Mouse (Mus musculus): ENCODE measurements around the gene Calm3.
A peak's percentile ranks its signal among the peaks of the same experiment; 100 is the strongest.

The Calm3 gene

GRCm38 (mm10) chr7:16891641-16892351 is 32.1 kb downstream of the Calm3 start, which contains the start of gene Gng8:
Gene Gng8 (plus strand): TSS chr7:16891786.
- peak; percentile 93 for DNase-seq (ENCODE audit: low read depth, low spot score)

DNA sequence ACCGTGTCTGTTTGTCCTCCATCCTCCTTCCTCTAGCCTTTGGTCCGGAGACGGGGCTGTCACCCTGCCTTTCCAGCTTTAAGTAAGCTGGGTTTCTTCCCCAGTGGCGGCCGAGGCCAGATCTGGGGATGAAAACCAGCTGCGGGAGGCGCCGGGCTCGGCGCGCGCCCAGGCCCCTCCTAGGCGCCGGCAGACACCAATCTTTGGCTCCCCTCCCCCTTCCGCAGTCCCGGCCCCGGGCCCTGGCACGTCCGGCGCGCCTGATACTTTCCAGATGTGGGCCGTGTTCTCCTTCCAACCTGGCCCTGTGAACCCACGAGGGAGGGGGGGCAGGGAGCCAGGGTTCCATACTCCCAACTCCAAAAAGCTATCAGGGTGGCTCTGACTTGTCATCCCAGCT is 33.0 kb downstream of the Calm3 start:
- DNase-seq (ENCODE audit: low read depth, low spot score), result no peak

- no peak for DNase-seq (ENCODE audit: low read depth, low spot score)
Measured at GRCm38 (mm10) chr7:16890536-16890935, 33.4 kb downstream of the Calm3 start.

GRCm38 (mm10) chr7:16885905-16886304 is 38.0 kb downstream of the Calm3 start:
- no peak for DNase-seq (ENCODE audit: low read depth, low spot score)

DNA sequence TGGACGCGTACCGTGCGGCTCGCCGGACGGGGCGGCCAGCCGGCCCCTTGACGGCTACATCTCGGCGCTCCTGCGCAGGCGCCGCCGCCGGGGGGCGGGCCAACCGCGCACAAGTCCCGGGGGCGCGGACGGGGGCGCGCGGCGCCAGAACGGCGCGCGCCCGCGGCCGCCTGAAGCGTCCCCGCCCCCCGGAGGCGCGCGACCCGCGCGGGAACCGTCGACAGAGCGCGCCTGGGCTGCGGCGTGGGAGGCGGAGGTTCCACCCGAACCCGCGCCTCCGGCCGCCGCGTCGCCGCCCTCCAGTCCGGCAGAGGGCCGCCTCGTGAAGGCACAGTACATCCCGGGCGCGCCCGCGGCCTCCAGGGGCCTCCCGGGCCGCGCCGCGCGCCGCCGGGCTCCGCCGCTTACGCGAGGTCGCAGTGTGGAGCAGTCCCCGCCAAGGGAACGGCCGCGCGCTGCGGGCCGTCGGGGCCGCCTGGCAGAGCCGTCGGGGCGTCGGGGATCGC is 38.6 kb downstream of the Calm3 start:
- peak; percentile 69 for DNase-seq (ENCODE audit: low read depth, low spot score)

DNA sequence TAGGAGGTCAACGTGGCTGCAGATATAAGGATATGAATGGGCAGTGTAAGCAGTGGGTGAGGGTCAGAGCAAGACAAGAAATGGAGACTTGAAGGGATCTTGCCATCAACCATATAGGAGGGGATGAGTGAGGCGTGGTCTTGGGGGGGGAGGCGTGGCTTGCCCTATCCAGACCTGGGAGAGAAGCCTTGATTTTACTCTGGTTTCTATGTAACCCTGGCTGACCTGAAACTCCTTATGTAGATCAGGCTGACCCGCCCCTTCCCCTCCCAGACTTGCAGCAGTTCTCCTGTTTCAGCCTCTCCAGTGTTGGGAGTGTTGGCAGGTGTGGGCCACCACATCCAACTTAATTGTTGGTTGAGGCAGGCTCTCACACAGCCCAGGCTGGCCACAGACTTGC is 39.6 kb downstream of the Calm3 start:
- no peak for DNase-seq (ENCODE audit: low read depth, low spot score)

DNA sequence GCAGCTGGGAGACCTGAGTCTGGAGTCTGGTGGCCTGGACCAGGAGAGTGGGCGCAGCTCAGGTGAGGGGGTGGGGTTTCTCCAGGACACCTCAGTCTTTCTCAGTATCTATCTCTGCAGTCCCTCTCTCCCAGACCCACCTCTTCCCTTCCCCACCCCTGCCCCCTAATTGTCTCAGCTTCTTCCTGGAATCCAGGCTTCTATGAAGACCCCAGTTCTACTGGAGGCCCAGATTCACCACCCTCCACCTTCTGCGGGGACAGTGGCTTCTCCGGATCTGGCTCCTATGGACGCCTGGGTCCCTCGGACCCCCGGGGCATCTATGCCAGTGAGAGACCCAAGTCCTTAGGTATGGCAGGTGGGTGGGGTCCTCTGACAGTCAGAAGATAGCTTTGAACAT is 40.8 kb downstream of the Calm3 start:
- no peak for DNase-seq (ENCODE audit: low read depth, low spot score)

DNA sequence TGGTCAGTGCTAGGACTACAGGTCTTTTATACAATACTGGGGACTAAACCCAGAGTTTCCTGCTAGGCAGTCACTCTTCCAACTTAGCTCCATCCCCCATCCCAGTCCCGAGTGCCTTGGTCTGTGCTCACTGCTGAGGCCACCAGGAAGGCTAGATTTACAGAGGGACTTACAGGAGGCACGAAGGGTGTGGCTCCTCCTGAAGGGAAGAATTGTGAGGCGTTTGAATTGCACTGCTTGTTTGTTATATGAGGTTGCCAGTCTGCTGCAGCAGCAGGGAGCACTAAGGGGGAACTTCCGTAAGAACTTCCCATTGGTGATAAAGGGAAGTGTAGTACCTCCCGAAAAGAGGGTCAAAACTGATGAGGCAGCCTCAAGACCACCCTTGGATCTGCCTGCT is 43.3 kb downstream of the Calm3 start:
- peak; percentile 60 for DNase-seq (ENCODE audit: low read depth, low spot score)

GRCm38 (mm10) chr7:16879796-16880547 is 43.9 kb downstream of the Calm3 start:
- peak; percentile 64 for DNase-seq (ENCODE audit: low read depth, low spot score)

DNA sequence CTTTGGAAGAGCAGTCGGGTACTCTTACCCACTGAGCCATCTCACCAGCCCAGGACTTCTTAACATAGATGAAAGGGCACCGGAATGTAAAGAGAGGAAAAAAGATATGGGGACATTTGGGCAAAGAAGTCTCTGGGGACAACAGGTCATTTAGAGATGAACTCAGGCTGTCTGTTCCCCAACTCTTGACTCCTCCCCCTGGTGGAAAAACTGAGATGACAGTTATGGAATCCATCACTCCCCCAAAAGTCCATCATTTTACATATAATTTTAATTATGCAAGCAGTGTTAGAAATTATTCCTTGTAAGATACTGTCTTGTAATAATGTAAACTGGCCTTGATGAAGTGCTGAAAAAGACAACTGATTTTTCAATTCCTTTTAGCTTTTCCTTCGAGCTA is 46.2 kb downstream of the Calm3 start:
- no peak for DNase-seq (ENCODE audit: low read depth, low spot score)

- DNase-seq (ENCODE audit: low read depth, low spot score), result peak; percentile 75
Measured at GRCm38 (mm10) chr7:16876608-16877007, 47.3 kb downstream of the Calm3 start.

- no peak for DNase-seq (ENCODE audit: low read depth, low spot score)
Measured at GRCm38 (mm10) chr7:16876006-16876405, 47.9 kb downstream of the Calm3 start.

GRCm38 (mm10) chr7:16875326-16875725 is 48.6 kb downstream of the Calm3 start:
- DNase-seq (ENCODE audit: low read depth, low spot score), result no peak

GRCm38 (mm10) chr7:16875310-16875325 is 48.8 kb downstream of the Calm3 start, which contains the start of gene Dact3:
Gene Dact3 (plus strand): TSS chr7:16875317.
- DNase-seq (ENCODE audit: low read depth, low spot score), result no peak

DNA sequence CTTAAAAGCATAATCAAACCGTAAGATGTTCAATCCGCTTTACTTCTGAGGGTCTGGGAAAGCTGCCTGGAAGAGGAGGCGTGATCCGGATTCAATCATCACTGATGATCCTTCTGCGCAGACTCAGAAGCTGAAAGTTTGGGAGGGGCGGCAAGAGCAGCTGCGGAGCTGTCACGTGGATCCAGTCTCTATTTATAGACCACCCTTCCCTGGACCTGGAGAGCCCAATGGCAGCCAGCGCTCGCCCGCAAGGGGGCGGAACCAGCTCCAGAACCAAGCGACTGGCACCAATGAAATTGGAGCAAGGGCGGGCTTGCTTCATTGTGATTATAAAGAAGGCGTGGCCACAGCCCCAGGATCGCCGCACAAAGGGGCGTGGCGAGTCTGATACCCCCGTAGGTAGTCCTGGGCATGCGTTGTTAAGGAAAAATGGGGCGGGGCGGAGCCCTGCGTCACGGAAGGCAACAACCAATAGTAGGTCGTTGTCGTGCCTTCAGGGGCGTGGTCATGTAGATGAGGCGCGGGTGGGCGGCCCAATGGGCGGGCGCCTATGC is 49.1 kb downstream of the Calm3 start:
- peak; percentile 100 for DNase-seq (ENCODE audit: low read depth, low spot score)

GRCm38 (mm10) chr7:16874190-16874589 is 49.7 kb downstream of the Calm3 start:
- DNase-seq (ENCODE audit: low read depth, low spot score), result peak; percentile 89

DNA sequence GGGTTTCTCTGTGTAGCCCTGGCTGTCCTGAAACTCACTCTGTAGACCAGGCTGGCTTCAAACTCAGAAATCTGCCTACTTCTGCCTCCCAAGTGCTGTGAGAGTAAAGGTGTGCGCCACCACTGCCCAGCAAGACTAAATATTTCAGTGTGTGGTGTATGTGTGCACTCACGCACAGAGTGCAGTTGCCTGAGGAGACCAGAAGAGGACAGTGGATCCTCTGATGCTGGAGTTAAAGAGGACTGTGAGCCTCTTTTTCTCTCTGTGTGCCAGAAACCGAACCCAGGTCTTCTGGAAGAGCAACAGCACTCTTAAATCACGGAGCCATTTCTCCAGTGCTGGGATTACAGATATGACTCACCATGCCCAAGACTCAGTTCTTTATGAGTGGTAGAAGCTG is 50.5 kb downstream of the Calm3 start:
- DNase-seq (ENCODE audit: low read depth, low spot score), result no peak

DNA sequence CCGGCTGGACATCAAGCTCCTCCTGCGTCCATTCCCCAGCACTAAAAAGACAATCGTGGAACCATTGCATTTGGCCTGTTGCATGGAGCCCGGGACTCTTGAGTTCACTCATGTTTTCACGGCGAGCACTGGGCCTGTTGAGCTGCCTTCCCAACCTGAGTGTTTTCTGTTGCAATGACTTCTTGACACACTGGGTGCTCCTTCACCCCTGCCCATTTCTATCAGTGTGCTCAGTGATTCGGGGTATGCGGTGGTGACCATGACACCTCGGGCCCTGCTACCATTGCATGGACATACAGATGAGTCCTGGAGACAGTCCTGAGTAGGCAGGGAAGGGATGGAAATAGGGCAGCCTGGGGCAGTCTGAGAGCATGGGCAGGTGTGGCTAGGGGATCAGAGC is 51.4 kb downstream of the Calm3 start:
- no peak for DNase-seq (ENCODE audit: low read depth, low spot score)

GRCm38 (mm10) chr7:16871600-16871999 is 52.3 kb downstream of the Calm3 start:
- peak; percentile 64 for DNase-seq (ENCODE audit: low read depth, low spot score)

DNA sequence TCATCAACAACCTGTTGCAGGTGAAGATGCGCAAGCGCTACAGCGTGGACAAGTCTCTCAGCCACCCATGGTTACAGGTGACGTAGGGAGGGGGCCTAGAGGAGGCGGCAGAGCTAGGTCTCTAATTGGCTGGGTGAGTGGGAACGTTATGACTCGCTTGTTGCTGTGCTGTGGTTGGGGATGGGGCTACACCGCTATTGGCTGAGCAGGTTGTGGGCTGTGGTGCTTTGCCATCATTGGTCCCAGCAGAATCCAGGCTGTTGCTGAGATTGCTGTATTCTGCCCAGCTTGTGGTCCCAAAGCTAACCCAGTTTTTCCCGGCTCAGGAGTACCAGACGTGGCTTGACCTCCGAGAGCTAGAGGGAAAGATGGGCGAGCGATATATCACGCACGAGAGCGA is 54.4 kb downstream of the Calm3 start:
- DNase-seq (ENCODE audit: low read depth, low spot score), result peak; percentile 96

DNA sequence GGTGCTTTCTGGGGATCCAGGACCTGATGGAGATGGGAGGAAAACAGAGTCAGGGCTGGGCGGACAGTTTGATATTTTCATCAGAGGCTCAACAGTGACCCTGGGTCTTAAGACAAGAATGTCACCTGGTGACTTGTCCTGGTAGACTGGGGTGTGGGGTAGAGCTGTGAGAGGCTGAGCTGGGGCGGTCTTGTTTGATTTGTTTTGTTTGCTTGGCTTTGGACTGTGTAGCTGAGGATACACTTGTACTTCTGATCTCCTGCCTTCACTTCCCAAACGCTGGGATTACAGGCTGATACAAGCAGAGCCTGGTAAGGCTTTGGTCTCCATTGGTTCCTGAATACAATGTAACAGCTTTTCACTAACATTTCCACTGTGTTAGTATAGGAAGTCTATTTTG is 56.4 kb downstream of the Calm3 start:
- DNase-seq (ENCODE audit: low read depth, low spot score), result no peak
